Mouse (Mus musculus): ENCODE measurements around the gene Ciapin1. TPM values are rescaled to one million over a fixed set of nuclear protein-coding genes. Genes with fewer than 3 reads are reported as not detected.
A peak's percentile ranks its signal among the peaks of the same experiment; 100 is the strongest.
"Not testable (repeated sequence)": the region's sequence is repeated elsewhere in the genome, so short reads cannot be mapped to it uniquely, and the experiment has no call there.

Ciapin1 gene
- polyA plus RNA-seq, 1 experiment from 2014 or later, result 80.9 TPM

GRCm38 (mm10) chr8:94841183-94841582 lies 3.0 kb upstream of the Ciapin1 start:
- H3K9me3 ChIP-seq (replicated peaks), result no peaks in the 10 kb centered on the region
- H3K36me3 ChIP-seq, result peaks cover 41% of the 10 kb centered on the region
- H3K27me3 ChIP-seq (replicated peaks), result no peaks in the 10 kb centered on the region
- no peak for ATAC-seq
- H3K4me2 ChIP-seq, result no peak overlapping the region
- H3K9ac ChIP-seq, result no peak overlapping the region
- H3K4me1 ChIP-seq, result peaks cover 30% of the 10 kb centered on the region
- H3K4me3 ChIP-seq, result no peak overlapping the region
- WGBS (ENCODE audit: insufficient replicate concordance), result 51% methylated on average over 2 of the region's 2 CpGs
- no peak overlapping the region for H3K27ac ChIP-seq

- peak overlapping the region; percentile 80 for H3K4me2 ChIP-seq
- H3K9ac ChIP-seq, result peak overlapping the region; percentile 97
- peak; percentile 66 for ATAC-seq
- WGBS (ENCODE audit: insufficient replicate concordance), result under 1% methylated on average over 24 of the region's 24 CpGs
- peak overlapping the region; percentile 88 for H3K4me3 ChIP-seq
- H3K36me3 ChIP-seq, result peaks cover 23% of the 10 kb centered on the region
- no peaks in the 10 kb centered on the region for H3K9me3 ChIP-seq (replicated peaks)
- peaks cover 53% of the 10 kb centered on the region for H3K4me1 ChIP-seq
- H3K27me3 ChIP-seq (replicated peaks), result no peaks in the 10 kb centered on the region
- peak overlapping the region; percentile 94 for H3K27ac ChIP-seq
Measured at GRCm38 (mm10) chr8:94838600-94838999, 442 bp upstream of the Ciapin1 start.

GRCm38 (mm10) chr8:94836456-94837240 lies 1.5 kb downstream of the Ciapin1 start:
- peaks cover 25% of the 10 kb centered on the region for H3K36me3 ChIP-seq
- no peaks in the 10 kb centered on the region for H3K27me3 ChIP-seq (replicated peaks)
- peak overlapping the region; percentile 88 for H3K4me3 ChIP-seq
- H3K4me1 ChIP-seq, result peaks cover 49% of the 10 kb centered on the region
- 0 out of 2 replicates have a peak, but pooled peaks have one; percentile 19 for ATAC-seq
- peak overlapping the region; percentile 94 for H3K27ac ChIP-seq
- H3K9ac ChIP-seq, result peak overlapping the region; percentile 97
- H3K4me2 ChIP-seq, result peak overlapping the region; percentile 80
- no peaks in the 10 kb centered on the region for H3K9me3 ChIP-seq (replicated peaks)
- WGBS (ENCODE audit: insufficient replicate concordance), result 55% methylated on average over 11 of the region's 11 CpGs

GRCm38 (mm10) chr8:94835751-94836150 lies 2.4 kb downstream of the Ciapin1 start:
- H3K4me2 ChIP-seq, result peak overlapping the region; percentile 80
- WGBS (ENCODE audit: insufficient replicate concordance), result 87% methylated on average over 13 of the region's 13 CpGs
- ATAC-seq; H3K4me3 ChIP-seq; H3K27ac ChIP-seq; H3K9me3 ChIP-seq (replicated peaks); H3K27me3 ChIP-seq (replicated peaks): not testable (repeated sequence)
- H3K4me1 ChIP-seq, result peaks cover 49% of the 10 kb centered on the region
- peaks cover 34% of the 10 kb centered on the region for H3K36me3 ChIP-seq
- peak overlapping the region; percentile 97; the same call in 1 of the 2 replicates for H3K9ac ChIP-seq

- H3K9me3 ChIP-seq (replicated peaks); H3K27ac ChIP-seq; ATAC-seq; H3K9ac ChIP-seq; H3K4me3 ChIP-seq; H3K4me2 ChIP-seq; H3K27me3 ChIP-seq (replicated peaks): not testable (repeated sequence)
- 65% methylated on average over 7 of the region's 7 CpGs for WGBS (ENCODE audit: insufficient replicate concordance)
- H3K36me3 ChIP-seq, result peaks cover 50% of the 10 kb centered on the region
- peaks cover 36% of the 10 kb centered on the region for H3K4me1 ChIP-seq
Measured at GRCm38 (mm10) chr8:94833901-94834405, 4.2 kb downstream of the Ciapin1 start.

GRCm38 (mm10) chr8:94828284-94828683 lies 9.9 kb downstream of the Ciapin1 start:
- H3K9ac ChIP-seq, result no peak overlapping the region
- no peak overlapping the region for H3K27ac ChIP-seq
- H3K36me3 ChIP-seq, result peaks cover 96% of the 10 kb centered on the region
- 90% methylated on average over 6 of the region's 6 CpGs for WGBS (ENCODE audit: insufficient replicate concordance)
- no peaks in the 10 kb centered on the region for H3K9me3 ChIP-seq (replicated peaks)
- H3K27me3 ChIP-seq (replicated peaks), result no peaks in the 10 kb centered on the region
- no peak for ATAC-seq
- H3K4me2 ChIP-seq, result no peak overlapping the region
- peaks cover under 1% of the 10 kb centered on the region; the same call in 1 of the 2 replicates for H3K4me1 ChIP-seq
- no peak overlapping the region for H3K4me3 ChIP-seq

GRCm38 (mm10) chr8:94826210-94826609 lies 11.9 kb downstream of the Ciapin1 start:
- H3K9me3 ChIP-seq (replicated peaks), result no peaks in the 10 kb centered on the region
- H3K27me3 ChIP-seq (replicated peaks), result no peaks in the 10 kb centered on the region
- peaks cover 98% of the 10 kb centered on the region for H3K36me3 ChIP-seq
- no peak overlapping the region for H3K4me2 ChIP-seq
- H3K27ac ChIP-seq, result no peak overlapping the region
- H3K4me1 ChIP-seq, result peaks cover 8% of the 10 kb centered on the region
- no peak overlapping the region for H3K4me3 ChIP-seq
- WGBS (ENCODE audit: insufficient replicate concordance), result 87% methylated on average over 5 of the region's 5 CpGs
- no peak overlapping the region for H3K9ac ChIP-seq
- ATAC-seq, result no peak

- H3K36me3 ChIP-seq, result peaks cover 98% of the 10 kb centered on the region
Measured at GRCm38 (mm10) chr8:94825170-94825569, 13.0 kb downstream of the Ciapin1 start.

GRCm38 (mm10) chr8:94822637-94823560 lies 15.3 kb downstream of the Ciapin1 start:
- ATAC-seq, result peak; percentile 76
- Histone ChIP-seq H3K9me3 (replicated peaks) (no peaks in the 10 kb centered on the region), H3K36me3 (peaks cover 79% of the 10 kb centered on the region), H3K4me1 (peaks cover 26% of the 10 kb centered on the region), H3K27me3 (replicated peaks) (no peaks in the 10 kb centered on the region), H3K4me2 (no peak overlapping the region), H3K4me3 (no peak overlapping the region), H3K27ac (0 out of 2 replicates have a peak overlapping the region, but pooled peaks have one; percentile 34), H3K9ac (no peak overlapping the region)
- WGBS (ENCODE audit: insufficient replicate concordance), result 84% methylated on average over 23 of the region's 23 CpGs

More at GRCm38 (mm10) chr8:94825170-94825569, 13.0 kb downstream of the Ciapin1 start:
- ATAC-seq, result no peak
- no peak overlapping the region for H3K4me2 ChIP-seq
- H3K4me1 ChIP-seq, result peaks cover 18% of the 10 kb centered on the region
- WGBS (ENCODE audit: insufficient replicate concordance), result 81% methylated on average over 6 of the region's 6 CpGs
- H3K27me3 ChIP-seq (replicated peaks), result no peaks in the 10 kb centered on the region
- H3K9ac ChIP-seq, result no peak overlapping the region
- H3K27ac ChIP-seq, result no peak overlapping the region
- no peaks in the 10 kb centered on the region for H3K9me3 ChIP-seq (replicated peaks)
- H3K4me3 ChIP-seq, result no peak overlapping the region

GRCm38 (mm10) chr8:94821381-94821780 lies 16.8 kb downstream of the Ciapin1 start:
- no peaks in the 10 kb centered on the region for H3K9me3 ChIP-seq (replicated peaks)
- no peak overlapping the region for H3K27ac ChIP-seq
- H3K4me3 ChIP-seq, result no peak overlapping the region
- ATAC-seq, result no peak
- peaks cover 66% of the 10 kb centered on the region for H3K36me3 ChIP-seq
- WGBS (ENCODE audit: insufficient replicate concordance), result 95% methylated on average over 2 of the region's 2 CpGs
- H3K27me3 ChIP-seq (replicated peaks), result no peaks in the 10 kb centered on the region
- no peak overlapping the region for H3K9ac ChIP-seq
- H3K4me2 ChIP-seq, result no peak overlapping the region
- peaks cover 26% of the 10 kb centered on the region for H3K4me1 ChIP-seq

GRCm38 (mm10) chr8:94820553-94820952 lies 17.6 kb downstream of the Ciapin1 start:
- no peak for ATAC-seq
- Histone ChIP-seq H3K27ac (no peak overlapping the region), H3K4me1 (peaks cover 26% of the 10 kb centered on the region), H3K9ac (no peak overlapping the region; the same call in 1 of the 2 replicates), H3K4me2 (no peak overlapping the region), H3K27me3 (replicated peaks) (no peaks in the 10 kb centered on the region), H3K9me3 (replicated peaks) (no peaks in the 10 kb centered on the region), H3K4me3 (no peak overlapping the region), H3K36me3 (peaks cover 58% of the 10 kb centered on the region)
- WGBS (ENCODE audit: insufficient replicate concordance), result 84% methylated on average over 7 of the region's 7 CpGs

All from liver, embryonic 12.5 days (tissue).